Mouse (Mus musculus): Measurements from ENCODE around the gene 2310009B15Rik. TPM values are rescaled to one million over a fixed set of nuclear protein-coding genes. Genes with fewer than 3 reads are reported as not detected.

2310009B15Rik gene
- polyA plus RNA-seq, 1 experiment, result not detected

GRCm38 (mm10) chr1:138844166-138844565 is 12.5 kb downstream of the 2310009B15Rik start:
- TF ChIP-seq CTCF (IDR thresholded peaks at IDR 0.05; ENCODE audit: insufficient read depth, low read depth, low read length) (no peak), POLR2A (IDR thresholded peaks at IDR 0.05; ENCODE audit: insufficient read depth, low read depth, low read length) (no peak)

GRCm38 (mm10) chr1:138843361-138844091 is 13.1 kb downstream of the 2310009B15Rik start:
- Histone ChIP-seq H3K27ac (ENCODE audit: insufficient read depth, low read depth, low read length) (no peak overlapping the region), H3K4me3 (ENCODE audit: insufficient read depth, low read depth, low read length) (no peak overlapping the region; the same call in 1 of the 2 replicates), H3K4me1 (ENCODE audit: control insufficient read depth, insufficient read depth, low read length) (peaks cover 19% of the 10 kb centered on the region)
- 2% methylated on average over 35 of the region's 35 CpGs for WGBS
- TF ChIP-seq CTCF (IDR thresholded peaks at IDR 0.05; ENCODE audit: insufficient read depth, low read depth, low read length) (no peak), POLR2A (IDR thresholded peaks at IDR 0.05; ENCODE audit: insufficient read depth, low read depth, low read length) (no peak)

More at GRCm38 (mm10) chr1:138844166-138844565, 12.5 kb downstream of the 2310009B15Rik start:
- 9% methylated on average over 3 of the region's 3 CpGs for WGBS
- Histone ChIP-seq H3K4me3 (ENCODE audit: insufficient read depth, low read depth, low read length) (no peak overlapping the region), H3K27ac (ENCODE audit: insufficient read depth, low read depth, low read length) (no peak overlapping the region), H3K4me1 (ENCODE audit: control insufficient read depth, insufficient read depth, low read length) (peaks cover 22% of the 10 kb centered on the region)

GRCm38 (mm10) chr1:138842756-138843155 is 13.9 kb downstream of the 2310009B15Rik start:
- peaks cover 15% of the 10 kb centered on the region for H3K4me1 ChIP-seq (ENCODE audit: control insufficient read depth, insufficient read depth, low read length)
- no peak overlapping the region for H3K4me3 ChIP-seq (ENCODE audit: insufficient read depth, low read depth, low read length)
- WGBS, result 3% methylated on average over 10 of the region's 10 CpGs
- H3K27ac ChIP-seq (ENCODE audit: insufficient read depth, low read depth, low read length), result no peak overlapping the region
- TF ChIP-seq CTCF (IDR thresholded peaks at IDR 0.05; ENCODE audit: insufficient read depth, low read depth, low read length) (no peak), POLR2A (IDR thresholded peaks at IDR 0.05; ENCODE audit: insufficient read depth, low read depth, low read length) (no peak)

GRCm38 (mm10) chr1:138842315-138842714 is 14.3 kb downstream of the 2310009B15Rik start:
- Histone ChIP-seq H3K27ac (ENCODE audit: insufficient read depth, low read depth, low read length) (no peak overlapping the region), H3K4me1 (ENCODE audit: control insufficient read depth, insufficient read depth, low read length) (peaks cover 15% of the 10 kb centered on the region), H3K4me3 (ENCODE audit: insufficient read depth, low read depth, low read length) (no peak overlapping the region)
- WGBS, result 4% methylated on average over 8 of the region's 8 CpGs
- TF ChIP-seq POLR2A (IDR thresholded peaks at IDR 0.05; ENCODE audit: insufficient read depth, low read depth, low read length) (no peak), CTCF (IDR thresholded peaks at IDR 0.05; ENCODE audit: insufficient read depth, low read depth, low read length) (no peak)

- no peak overlapping the region for H3K4me3 ChIP-seq (ENCODE audit: insufficient read depth, low read depth, low read length)
- WGBS, result 2% methylated on average over 54 of the region's 54 CpGs
- no peak for TF ChIP-seq POLR2A (IDR thresholded peaks at IDR 0.05; ENCODE audit: insufficient read depth, low read depth, low read length)
- TF ChIP-seq CTCF (IDR thresholded peaks at IDR 0.05; ENCODE audit: insufficient read depth, low read depth, low read length), result no peak
- peaks cover 13% of the 10 kb centered on the region for H3K4me1 ChIP-seq (ENCODE audit: control insufficient read depth, insufficient read depth, low read length)
- H3K27ac ChIP-seq (ENCODE audit: insufficient read depth, low read depth, low read length), result no peak overlapping the region
These were observed 15.2 kb downstream of the 2310009B15Rik start for GRCm38 (mm10) chr1:138841306-138842095.

- no peak overlapping the region for H3K27ac ChIP-seq (ENCODE audit: insufficient read depth, low read depth, low read length)
- peaks cover 13% of the 10 kb centered on the region for H3K4me1 ChIP-seq (ENCODE audit: control insufficient read depth, insufficient read depth, low read length)
- TF ChIP-seq POLR2A (IDR thresholded peaks at IDR 0.05; ENCODE audit: insufficient read depth, low read depth, low read length) (no peak), CTCF (IDR thresholded peaks at IDR 0.05; ENCODE audit: insufficient read depth, low read depth, low read length) (no peak)
- WGBS, result 10% methylated on average over 25 of the region's 25 CpGs
- H3K4me3 ChIP-seq (ENCODE audit: insufficient read depth, low read depth, low read length), result no peak overlapping the region
These were observed 16.0 kb downstream of the 2310009B15Rik start for GRCm38 (mm10) chr1:138840440-138841305.

- H3K27ac ChIP-seq (ENCODE audit: insufficient read depth, low read depth, low read length), result no peak overlapping the region
- WGBS, result 8% methylated on average over 16 of the region's 16 CpGs
These were observed 16.7 kb downstream of the 2310009B15Rik start for GRCm38 (mm10) chr1:138839809-138840430.

GRCm38 (mm10) chr1:138839291-138839690 is 17.4 kb downstream of the 2310009B15Rik start:
- 12% methylated on average over 2 of the region's 2 CpGs for WGBS
- TF ChIP-seq CTCF (IDR thresholded peaks at IDR 0.05; ENCODE audit: insufficient read depth, low read depth, low read length), result no peak
- Histone ChIP-seq H3K27ac (ENCODE audit: insufficient read depth, low read depth, low read length) (no peak overlapping the region), H3K4me3 (ENCODE audit: insufficient read depth, low read depth, low read length) (no peak overlapping the region), H3K4me1 (ENCODE audit: control insufficient read depth, insufficient read depth, low read length) (peaks cover 13% of the 10 kb centered on the region)

More at GRCm38 (mm10) chr1:138839809-138840430, 16.7 kb downstream of the 2310009B15Rik start:
- TF ChIP-seq CTCF (IDR thresholded peaks at IDR 0.05; ENCODE audit: insufficient read depth, low read depth, low read length) (no peak), POLR2A (IDR thresholded peaks at IDR 0.05; ENCODE audit: insufficient read depth, low read depth, low read length) (no peak)
- peaks cover 13% of the 10 kb centered on the region for H3K4me1 ChIP-seq (ENCODE audit: control insufficient read depth, insufficient read depth, low read length)
- H3K4me3 ChIP-seq (ENCODE audit: insufficient read depth, low read depth, low read length), result no peak overlapping the region

Data from olfactory bulb, adult 2 months (tissue).